Mouse (Mus musculus): ENCODE data around the gene Ech1.

DNA sequence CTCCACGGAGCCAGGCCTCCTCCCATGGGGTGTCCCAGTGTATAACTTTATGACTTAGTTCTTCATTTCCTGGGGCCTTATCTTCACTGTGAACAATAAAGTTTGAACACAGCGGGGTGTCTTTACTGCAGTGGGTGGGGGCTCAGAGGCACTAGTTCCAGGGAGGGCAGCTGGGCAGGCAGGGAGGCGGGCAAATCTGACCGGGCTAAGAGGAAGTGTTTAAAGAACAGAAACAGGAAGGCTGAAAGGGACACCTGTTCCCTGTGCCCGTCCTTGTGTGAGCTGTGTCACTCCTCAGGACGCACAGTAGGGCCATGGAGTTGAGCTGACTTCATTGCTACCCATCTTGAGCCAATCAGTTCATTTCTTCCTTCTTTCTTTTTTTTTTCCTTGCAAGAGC is 7.1 kb downstream of the Ech1 start:
- no peak for TF ChIP-seq MAX (IDR thresholded peaks at IDR 0.05; ENCODE audit: low read depth)
- no peak for TF ChIP-seq SRF (IDR thresholded peaks at IDR 0.05; ENCODE audit: control insufficient read depth, insufficient read length, low read depth)
- TF ChIP-seq POLR2AphosphoS2 (IDR thresholded peaks at IDR 0.05; ENCODE audit: insufficient read length, low read depth) = no peak
- TF ChIP-seq POLR2A (IDR thresholded peaks at IDR 0.05; ENCODE audit: insufficient read length, low read depth) = no peak
- TF ChIP-seq REST (IDR thresholded peaks at IDR 0.05; ENCODE audit: insufficient read depth, insufficient read length) = no peak
- TF ChIP-seq TCF12 (IDR thresholded peaks at IDR 0.05; ENCODE audit: insufficient read depth, poor library complexity, severe bottlenecking) = no peak
- TF ChIP-seq E2F4 (IDR thresholded peaks at IDR 0.05; ENCODE audit: insufficient read depth) = no peak

Measured in myocyte (in vitro differentiated cells).